Mouse (Mus musculus) erythroblast, embryonic 14.5 days (primary cell): ENCODE measurements around the gene Nip7. TPM values are rescaled to one million over a fixed set of nuclear protein-coding genes. Genes with fewer than 3 reads are reported as not detected.
"Not testable (repeated sequence)": the region's sequence is repeated elsewhere in the genome, so short reads cannot be mapped to it uniquely, and the experiment has no call there.

Experiments
- H3K27me3 ChIP-seq: 2 replicates; pipeline ENCODE4 v1.6.1; 2012; ENCODE audit warnings: inconsistent platforms; ENCODE audit not compliant: control insufficient read depth
- H3K36me3 ChIP-seq: 2 replicates; pipeline ENCODE4 v1.6.1; 2012; ENCODE audit warnings: mild to moderate bottlenecking, inconsistent platforms; ENCODE audit not compliant: control insufficient read depth
- H3K4me1 ChIP-seq: 2 replicates; pipeline ENCODE4 v1.6.1; 2012; ENCODE audit warnings: inconsistent platforms; ENCODE audit not compliant: control insufficient read depth
- H3K4me3 ChIP-seq: replicated peaks from 2 replicates; pipeline ENCODE3; 2012; ENCODE audit warnings: moderate library complexity, mild to moderate bottlenecking, inconsistent platforms
- H3K9me3 ChIP-seq: 2 replicates; pipeline ENCODE4 v1.6.1; 2012; ENCODE audit warnings: low read length, inconsistent platforms, mixed read lengths; ENCODE audit not compliant: control insufficient read depth
- GATA1 ChIP-seq: IDR thresholded peaks from 2 replicates; pipeline ENCODE4 v1.6.1; 2012; ENCODE audit warnings: low read length, inconsistent platforms, mixed read lengths
- TAL1 ChIP-seq: IDR thresholded peaks from 3 replicates; pipeline ENCODE4 v1.6.1; 2012; ENCODE audit warnings: low read length, inconsistent platforms, mixed read lengths
- polyA plus RNA-seq: library from polyadenylated mRNA; stranded (reverse); fragments of >175 nt; gene quantifications from 2 replicates; pipeline ENCODE4 v1.2.3, GENCODE M21; 2012

Gene Nip7
- 0.21 and 0.30 TPM in 2 replicates for polyA plus RNA-seq

- peaks cover 43% of the 10 kb centered on the region for H3K4me1 ChIP-seq
- H3K27me3 ChIP-seq: no peaks in the 10 kb centered on the region
- TF ChIP-seq TAL1 (no peak), GATA1 (no peak)
- H3K4me3 ChIP-seq: peak within 1 kb of the TSS; percentile 79
- peaks cover 59% of the 10 kb centered on the region for H3K36me3 ChIP-seq
- H3K9me3 ChIP-seq: no peaks in the 10 kb centered on the region; the same call in 1 of the 2 replicates
Measured at GRCm38 (mm10) chr8:107056076-107056972, at the start of gene Nip7, which contains the start of gene Cog8. Nip7 (plus strand) TSS chr8:107056877. Cog8 (minus strand) TSS chr8:107056689.

DNA sequence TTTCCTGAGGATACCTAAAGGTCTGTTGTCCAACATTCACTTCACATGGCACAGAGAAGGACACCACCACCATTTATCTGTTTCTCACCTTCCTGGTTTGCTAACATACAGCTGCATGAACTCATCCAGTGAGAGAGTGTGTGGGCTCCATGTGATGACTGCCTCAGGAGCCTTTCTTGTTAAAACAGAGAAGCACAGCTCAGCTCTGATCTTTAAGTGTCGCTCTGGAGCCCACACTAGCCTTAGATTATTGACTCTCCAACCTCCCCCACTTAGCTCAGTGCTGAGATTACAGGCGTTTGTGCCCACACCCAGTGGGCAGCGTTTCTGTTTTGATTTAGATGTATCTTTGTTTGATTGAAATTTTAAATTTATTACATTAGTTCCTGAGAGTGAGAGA lies 48.9 kb upstream of the Nip7 start:
- H3K36me3 ChIP-seq: no peaks in the 10 kb centered on the region
- H3K27me3 ChIP-seq: no peaks in the 10 kb centered on the region
- H3K4me3 ChIP-seq: no peak overlapping the region
- H3K4me1 ChIP-seq: no peaks in the 10 kb centered on the region
- no peak for TF ChIP-seq GATA1
- no peak for TF ChIP-seq TAL1
- H3K9me3 ChIP-seq: no peaks in the 10 kb centered on the region

DNA sequence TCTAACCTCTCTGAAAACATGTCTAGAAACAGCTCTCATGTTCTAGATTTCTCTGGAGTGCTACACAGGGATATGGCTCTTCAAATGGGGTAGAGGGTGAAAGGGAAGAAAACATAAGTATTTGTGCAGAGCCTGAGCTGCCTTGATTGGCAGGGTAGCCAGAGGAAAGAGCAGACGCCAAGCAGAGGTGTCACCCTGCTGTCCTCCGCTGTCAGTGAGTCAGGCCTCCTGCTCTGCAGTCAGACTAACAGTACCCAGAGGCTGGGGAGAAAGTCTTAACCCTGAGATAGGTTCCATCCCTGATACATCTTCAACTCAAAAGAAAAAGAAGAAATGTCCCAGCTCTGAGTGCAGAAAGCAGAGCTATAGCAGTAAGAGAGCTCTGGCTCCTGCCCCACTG lies 44.0 kb upstream of the Nip7 start:
- no peaks in the 10 kb centered on the region for H3K4me1 ChIP-seq
- H3K27me3 ChIP-seq: no peaks in the 10 kb centered on the region; the same call in 1 of the 2 replicates
- TF ChIP-seq TAL1: no peak
- TF ChIP-seq GATA1: no peak
- no peaks in the 10 kb centered on the region for H3K36me3 ChIP-seq
- no peaks in the 10 kb centered on the region for H3K9me3 ChIP-seq
- no peak overlapping the region for H3K4me3 ChIP-seq

DNA sequence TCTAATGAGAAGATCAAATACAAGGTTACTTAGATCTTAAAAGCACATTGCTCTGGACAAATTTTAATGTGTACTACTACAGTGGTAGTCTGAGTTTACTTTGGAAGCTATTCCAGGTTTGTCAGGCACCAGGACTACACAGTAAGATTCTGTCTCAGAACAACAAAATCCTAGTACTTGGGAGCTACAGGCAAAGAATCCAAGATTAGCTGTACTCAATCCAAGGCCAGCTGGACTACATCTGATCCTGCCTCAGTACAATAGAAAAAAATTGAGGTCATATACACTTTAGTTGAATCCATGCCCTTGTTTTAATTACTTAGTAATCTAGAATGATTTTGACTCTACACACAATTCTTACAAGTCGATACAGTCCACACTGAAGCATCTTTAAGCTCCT lies 41.8 kb upstream of the Nip7 start:
- no peaks in the 10 kb centered on the region for H3K36me3 ChIP-seq
- H3K4me1 ChIP-seq: no peaks in the 10 kb centered on the region
- no peak overlapping the region for H3K4me3 ChIP-seq
- peaks cover 5% of the 10 kb centered on the region for H3K27me3 ChIP-seq
- TF ChIP-seq GATA1 (no peak), TAL1 (no peak)
- H3K9me3 ChIP-seq: no peaks in the 10 kb centered on the region

DNA sequence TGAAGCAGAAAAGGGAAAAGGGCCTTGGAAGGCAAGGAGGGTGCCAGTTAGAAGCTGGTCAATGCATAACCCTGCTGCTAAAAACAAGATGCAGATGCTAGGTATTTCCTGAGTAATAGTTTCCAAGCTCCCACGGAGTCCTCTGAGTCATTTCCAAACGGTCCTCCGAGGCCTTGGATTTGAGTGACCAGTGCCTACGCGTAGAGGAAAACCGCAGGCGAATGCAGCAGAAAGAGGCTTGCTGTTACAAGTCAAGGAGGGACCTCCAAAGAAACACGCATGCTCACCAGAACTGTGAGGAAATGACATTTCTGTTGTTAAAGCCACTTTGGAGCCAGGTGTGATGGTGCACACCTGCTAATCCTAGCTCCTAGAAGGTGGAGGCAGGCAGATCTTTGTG lies 33.2 kb upstream of the Nip7 start:
- TF ChIP-seq GATA1 (no peak), TAL1 (no peak)
- Histone ChIP-seq H3K27me3 (peaks cover 5% of the 10 kb centered on the region; the same call in 1 of the 2 replicates), H3K9me3 (no peaks in the 10 kb centered on the region), H3K36me3 (no peaks in the 10 kb centered on the region), H3K4me1 (peaks cover under 1% of the 10 kb centered on the region), H3K4me3 (no peak overlapping the region)

GRCm38 (mm10) chr8:107029310-107029709 lies 27.4 kb upstream of the Nip7 start:
- H3K27me3 ChIP-seq: no peaks in the 10 kb centered on the region
- no peak overlapping the region for H3K4me3 ChIP-seq
- H3K4me1 ChIP-seq: peaks cover 38% of the 10 kb centered on the region
- H3K9me3 ChIP-seq: no peaks in the 10 kb centered on the region
- H3K36me3 ChIP-seq: peaks cover 5% of the 10 kb centered on the region
- no peak for TF ChIP-seq GATA1
- TF ChIP-seq TAL1: no peak

- Histone ChIP-seq H3K4me1 (peaks cover 40% of the 10 kb centered on the region), H3K4me3 (no peak overlapping the region), H3K27me3 (no peaks in the 10 kb centered on the region), H3K36me3 (peaks cover 7% of the 10 kb centered on the region), H3K9me3 (no peaks in the 10 kb centered on the region)
- TF ChIP-seq GATA1 (no peak), TAL1 (no peak)
Measured at GRCm38 (mm10) chr8:107030058-107030457, 26.6 kb upstream of the Nip7 start.

- TF ChIP-seq TAL1 (no peak), GATA1 (no peak)
- Histone ChIP-seq H3K36me3 (peaks cover 13% of the 10 kb centered on the region), H3K4me1 (peaks cover 43% of the 10 kb centered on the region), H3K27me3 (no peaks in the 10 kb centered on the region), H3K4me3 (peak within 1 kb of the TSS; percentile 99), H3K9me3 (no peaks in the 10 kb centered on the region)
Measured at GRCm38 (mm10) chr8:107030650-107031576, 25.8 kb upstream of the Nip7 start, which contains the start of gene Vps4a. Vps4a (plus strand) TSS chr8:107031222.

GRCm38 (mm10) chr8:107031577-107032090 lies 25.0 kb upstream of the Nip7 start:
- no peak for TF ChIP-seq TAL1
- TF ChIP-seq GATA1: no peak
- H3K4me3 ChIP-seq: peak overlapping the region; percentile 99

GRCm38 (mm10) chr8:107033609-107034008 lies 23.1 kb upstream of the Nip7 start:
- Histone ChIP-seq H3K4me1 (peaks cover 41% of the 10 kb centered on the region), H3K36me3 (peaks cover 31% of the 10 kb centered on the region)
- H3K4me3 ChIP-seq, H3K27me3 ChIP-seq, H3K9me3 ChIP-seq: not testable (repeated sequence)

More at GRCm38 (mm10) chr8:107031577-107032090, 25.0 kb upstream of the Nip7 start:
- no peaks in the 10 kb centered on the region for H3K27me3 ChIP-seq
- H3K36me3 ChIP-seq: peaks cover 19% of the 10 kb centered on the region
- H3K4me1 ChIP-seq: peaks cover 43% of the 10 kb centered on the region
- H3K9me3 ChIP-seq: no peaks in the 10 kb centered on the region
